Mouse (Mus musculus) cerebral cortex, adult 2 months (tissue): ENCODE results near the gene Mdm2.

Source experiments
- WGBS: fragments of 180-500 bp; shearing (Covaris S2); methylation state at CpG from one replicate; pipeline ENCODE4 v1.1.7; 2018; 5-methylcytosine and 5-hydroxymethylcytosine counted together

Gene Mdm2

GRCm38 (mm10) chr10:117655908-117656661 lies 54.5 kb downstream of the Mdm2 start:
- 71% methylated on average over 7 of the region's 7 CpGs for WGBS

DNA sequence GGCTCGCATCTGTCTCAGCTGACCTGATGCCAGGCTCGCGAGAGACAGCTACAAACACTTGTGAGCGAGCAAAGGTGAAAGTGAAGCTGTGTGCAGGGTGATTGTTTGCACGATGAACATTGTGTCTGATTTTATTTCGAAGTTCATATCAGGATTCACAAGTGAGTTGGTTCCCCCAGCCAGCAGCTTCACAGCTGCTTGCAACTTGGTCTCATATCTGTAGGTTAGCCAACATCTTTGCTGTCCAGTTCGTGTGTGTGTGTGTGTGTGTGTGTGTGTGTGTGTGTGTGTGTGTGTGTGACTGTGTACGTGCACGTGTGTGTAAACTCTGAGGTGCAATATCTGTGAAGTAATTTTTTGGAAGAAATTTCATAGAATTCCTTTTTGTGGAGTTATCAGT lies 55.1 kb downstream of the Mdm2 start:
- 90% methylated on average over 9 of the region's 9 CpGs for WGBS

GRCm38 (mm10) chr10:117654576-117655123 lies 55.9 kb downstream of the Mdm2 start:
- WGBS: 80% methylated on average over 3 of the region's 3 CpGs

DNA sequence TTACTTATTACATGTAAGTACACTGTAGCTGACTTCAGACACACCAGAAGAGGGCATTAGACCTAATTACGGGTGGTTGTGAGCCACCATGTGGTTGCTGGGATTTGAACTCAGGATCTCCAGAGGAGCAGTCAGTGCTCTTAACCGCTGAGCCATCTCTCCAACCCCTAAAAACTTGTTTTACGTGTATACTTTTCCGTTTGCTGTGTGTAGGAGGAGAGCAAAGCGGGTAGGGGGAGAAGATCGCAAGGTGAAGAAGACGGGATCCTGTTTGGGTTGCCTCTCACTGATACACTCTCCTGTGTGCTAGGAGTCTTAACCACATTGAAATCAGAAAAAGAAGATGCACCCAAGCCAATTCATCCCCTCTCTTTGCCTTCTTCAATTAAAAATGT lies 56.8 kb downstream of the Mdm2 start:
- 94% methylated on average over 7 of the region's 7 CpGs for WGBS

- 68% methylated on average over 8 of the region's 8 CpGs for WGBS
These were observed 57.4 kb downstream of the Mdm2 start for GRCm38 (mm10) chr10:117652930-117653778.

DNA sequence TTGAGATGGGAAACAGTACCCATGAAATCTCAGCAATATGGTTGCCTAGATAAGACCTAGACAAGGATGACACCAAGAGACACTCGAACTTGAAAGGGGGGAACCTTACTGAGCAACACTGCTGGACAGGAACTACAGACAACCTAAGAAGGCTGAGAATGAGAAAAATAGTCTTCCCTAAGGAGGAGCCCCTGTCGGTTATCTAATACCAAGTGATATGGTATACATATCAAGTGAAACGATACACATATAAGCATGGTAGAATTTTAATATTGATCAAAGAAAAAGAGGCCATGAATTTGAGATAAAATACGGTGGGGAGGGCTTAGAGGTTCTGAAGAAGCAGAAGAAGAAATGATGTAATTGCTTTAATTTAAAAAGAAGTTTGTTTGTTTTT lies 58.2 kb downstream of the Mdm2 start:
- WGBS: 80% methylated on average over 4 of the region's 4 CpGs

- WGBS: 53% methylated on average over 10 of the region's 10 CpGs
These were observed 58.8 kb downstream of the Mdm2 start for GRCm38 (mm10) chr10:117651587-117652377.

GRCm38 (mm10) chr10:117650725-117651124 lies 59.8 kb downstream of the Mdm2 start:
- 90% methylated on average over 7 of the region's 7 CpGs for WGBS

GRCm38 (mm10) chr10:117650042-117650655 lies 60.4 kb downstream of the Mdm2 start:
- 88% methylated on average over 12 of the region's 12 CpGs for WGBS

DNA sequence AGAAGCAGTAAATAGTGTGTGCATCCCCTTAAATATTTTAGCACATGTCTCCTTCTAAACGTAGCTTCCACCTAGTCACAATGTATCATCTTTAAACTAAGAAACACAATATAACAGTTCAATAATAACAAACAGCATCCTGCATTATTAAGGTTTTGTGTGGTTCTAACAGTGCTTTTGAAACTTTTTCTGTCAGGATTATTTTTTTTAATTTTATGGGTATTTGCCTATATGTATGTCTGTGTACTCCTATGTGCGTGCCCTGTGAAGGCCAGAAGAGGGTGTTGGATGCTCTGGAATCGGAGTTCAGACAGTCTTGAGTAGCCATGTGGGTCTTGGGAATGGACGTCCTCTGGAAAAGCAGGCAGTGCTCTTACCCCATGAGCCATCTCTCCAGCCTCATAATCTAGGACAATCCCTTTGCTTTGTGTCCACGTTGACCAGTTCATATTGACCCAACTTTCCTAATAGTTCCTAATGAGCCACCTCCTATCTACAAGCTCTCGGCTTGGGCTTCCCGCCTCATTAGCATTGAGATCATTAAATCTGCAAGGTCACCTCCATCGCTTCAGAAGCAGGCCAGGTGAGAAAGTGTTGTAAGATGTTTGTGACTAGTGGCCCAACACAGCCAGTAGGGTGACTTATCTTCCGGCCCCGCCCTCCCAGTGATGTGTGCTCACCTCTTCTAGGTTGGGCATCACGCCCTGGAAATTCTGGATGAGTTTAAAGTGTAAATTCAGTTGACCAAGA lies 61.1 kb downstream of the Mdm2 start:
- WGBS: 94% methylated on average over 11 of the region's 11 CpGs

GRCm38 (mm10) chr10:117648643-117649042 lies 61.9 kb downstream of the Mdm2 start:
- 93% methylated on average over 3 of the region's 3 CpGs for WGBS

- 77% methylated on average over 2 of the region's 2 CpGs for WGBS
These were observed 62.5 kb downstream of the Mdm2 start for GRCm38 (mm10) chr10:117647964-117648472.

DNA sequence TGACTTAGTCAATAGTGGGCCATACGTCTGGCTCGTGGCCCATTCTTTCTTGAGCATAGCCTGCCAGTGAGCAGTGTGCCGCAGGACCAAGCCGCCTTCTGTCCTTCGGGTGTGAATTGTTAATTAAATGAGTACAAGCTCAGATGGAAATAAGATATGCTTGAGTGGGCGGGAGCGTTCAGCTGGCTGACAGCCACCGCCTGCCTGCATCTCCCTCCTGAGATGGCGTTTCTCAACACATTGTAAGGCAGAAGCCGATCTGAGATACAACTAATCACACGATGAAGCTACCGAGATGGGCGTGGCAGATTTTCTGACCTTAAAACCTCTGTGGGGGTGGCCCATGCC lies 63.4 kb downstream of the Mdm2 start:
- WGBS: 33% methylated on average over 13 of the region's 13 CpGs

DNA sequence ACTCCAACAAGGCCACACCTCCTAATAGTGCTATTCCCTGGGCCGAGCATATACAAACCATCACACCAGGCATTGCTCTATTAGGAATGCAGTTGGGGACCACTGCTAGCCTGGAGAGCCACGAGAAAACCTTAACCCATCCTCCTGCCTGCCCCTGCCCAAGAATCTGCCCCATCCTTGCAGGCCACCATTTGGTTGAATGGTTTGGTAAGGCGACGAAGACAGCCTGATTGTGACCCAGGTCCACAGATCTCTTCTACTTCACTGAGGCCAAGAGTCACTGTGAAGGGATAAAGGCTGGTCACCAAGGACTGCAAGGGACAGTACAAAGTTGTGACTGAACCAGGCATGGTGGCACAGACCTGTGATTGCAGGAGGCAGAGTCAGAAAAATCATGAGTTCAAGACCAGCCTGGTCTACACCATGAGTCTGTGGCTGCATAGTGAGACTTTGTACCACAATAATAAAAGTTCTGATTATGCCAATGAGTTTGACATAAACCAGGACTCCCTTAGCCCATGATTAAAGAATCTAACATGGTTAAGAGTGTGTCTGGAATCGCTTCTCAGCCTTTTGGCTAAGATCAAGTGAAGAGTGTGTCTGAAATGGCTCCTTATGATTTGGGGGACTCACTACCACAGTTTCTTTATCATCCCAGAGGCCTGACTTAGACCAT lies 63.9 kb downstream of the Mdm2 start:
- 91% methylated on average over 5 of the region's 5 CpGs for WGBS

DNA sequence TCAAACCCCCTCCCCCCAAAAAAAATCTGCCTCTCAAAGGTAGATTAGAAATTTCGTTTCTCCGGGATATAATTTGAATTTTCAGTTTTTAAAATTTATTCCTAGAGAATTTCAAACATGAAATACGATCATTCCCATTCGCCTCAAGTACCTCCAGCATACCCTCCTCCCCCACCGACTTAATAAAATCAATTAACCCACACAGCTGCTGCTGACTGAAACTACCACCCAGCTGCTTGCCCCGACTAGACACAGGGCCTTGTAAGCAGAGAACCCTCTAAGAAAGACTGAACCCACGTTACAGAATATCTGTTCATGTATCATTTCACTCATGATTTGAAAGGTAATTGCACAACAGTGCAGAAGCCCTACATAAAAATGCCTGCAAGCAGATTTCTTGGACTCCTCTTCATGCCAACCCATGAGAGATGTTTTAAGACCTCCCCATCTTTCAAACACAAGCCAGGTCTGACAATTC lies 65.0 kb downstream of the Mdm2 start:
- 82% methylated on average over 7 of the region's 7 CpGs for WGBS

- WGBS: 78% methylated on average over 11 of the region's 11 CpGs
These were observed 65.7 kb downstream of the Mdm2 start for GRCm38 (mm10) chr10:117644828-117645227.

- 73% methylated on average over 8 of the region's 8 CpGs for WGBS
These were observed 66.2 kb downstream of the Mdm2 start for GRCm38 (mm10) chr10:117644429-117644748.

GRCm38 (mm10) chr10:117643711-117644428 lies 66.7 kb downstream of the Mdm2 start:
- WGBS: 87% methylated on average over 12 of the region's 12 CpGs

GRCm38 (mm10) chr10:117643302-117643701 lies 67.3 kb downstream of the Mdm2 start:
- 94% methylated on average over 6 of the region's 6 CpGs for WGBS
